Mouse (Mus musculus) neural tube, embryonic 12.5 days (tissue): ENCODE results near the gene Hp1bp3. TPM values are rescaled to one million over a fixed set of nuclear protein-coding genes. Genes with fewer than 3 reads are reported as not detected.

Source experiments
- ATAC-seq: fragments of 200-750 bp; cut with Nextera tagmentation; 2 replicates; pipeline ENCODE4 v1.8.0; 2017; ENCODE audit warnings: low read depth, mild to moderate bottlenecking, moderate TSS enrichment, moderate library complexity; ENCODE audit not compliant: low FRiP score
- H3K27ac ChIP-seq: fragments of 300-500 bp; sonication (generic); 2 replicates; pipeline ENCODE4 v1.5.1; 2016
- H3K27me3 ChIP-seq: fragments of 300-500 bp; sonication (generic); replicated peaks from 2 replicates; pipeline ENCODE4 v1.6.1; 2016; ENCODE audit warnings: mild to moderate bottlenecking
- H3K36me3 ChIP-seq: fragments of 300-500 bp; sonication (generic); 2 replicates; pipeline ENCODE4 v1.6.1; 2016; ENCODE audit warnings: mild to moderate bottlenecking
- H3K4me1 ChIP-seq: fragments of 300-500 bp; sonication (generic); 2 replicates; pipeline ENCODE4 v1.6.1; 2016
- H3K4me2 ChIP-seq: fragments of 300-500 bp; sonication (generic); replicated peaks from 2 replicates; pipeline ENCODE4 v1.6.1; 2016; ENCODE audit warnings: mild to moderate bottlenecking
- H3K4me3 ChIP-seq: fragments of 300-500 bp; sonication (generic); 2 replicates; pipeline ENCODE4 v1.5.1; 2016
- H3K9ac ChIP-seq: fragments of 300-500 bp; sonication (generic); 2 replicates; pipeline ENCODE4 v1.6.1; 2016; ENCODE audit warnings: mild to moderate bottlenecking
- H3K9me3 ChIP-seq: fragments of 300-500 bp; sonication (generic); 2 replicates; pipeline ENCODE4 v1.6.1; 2016; ENCODE audit warnings: mild to moderate bottlenecking
- WGBS: fragments of 180-500 bp; shearing (Covaris S2); methylation state at CpG from one replicate; pipeline ENCODE4 v1.1.7; 2016; 5-methylcytosine and 5-hydroxymethylcytosine counted together
- polyA plus RNA-seq: library from polyadenylated mRNA; unstranded; fragments of >200 nt; fragmentation: Nextera tagmentation; extraction: Ambion mirVana; gene quantifications from 2 replicates; pipeline ENCODE4 v1.2.1, GENCODE M21; 2016

Gene Hp1bp3
- polyA plus RNA-seq, 1 experiment from 2014 or later, result 193 TPM

DNA sequence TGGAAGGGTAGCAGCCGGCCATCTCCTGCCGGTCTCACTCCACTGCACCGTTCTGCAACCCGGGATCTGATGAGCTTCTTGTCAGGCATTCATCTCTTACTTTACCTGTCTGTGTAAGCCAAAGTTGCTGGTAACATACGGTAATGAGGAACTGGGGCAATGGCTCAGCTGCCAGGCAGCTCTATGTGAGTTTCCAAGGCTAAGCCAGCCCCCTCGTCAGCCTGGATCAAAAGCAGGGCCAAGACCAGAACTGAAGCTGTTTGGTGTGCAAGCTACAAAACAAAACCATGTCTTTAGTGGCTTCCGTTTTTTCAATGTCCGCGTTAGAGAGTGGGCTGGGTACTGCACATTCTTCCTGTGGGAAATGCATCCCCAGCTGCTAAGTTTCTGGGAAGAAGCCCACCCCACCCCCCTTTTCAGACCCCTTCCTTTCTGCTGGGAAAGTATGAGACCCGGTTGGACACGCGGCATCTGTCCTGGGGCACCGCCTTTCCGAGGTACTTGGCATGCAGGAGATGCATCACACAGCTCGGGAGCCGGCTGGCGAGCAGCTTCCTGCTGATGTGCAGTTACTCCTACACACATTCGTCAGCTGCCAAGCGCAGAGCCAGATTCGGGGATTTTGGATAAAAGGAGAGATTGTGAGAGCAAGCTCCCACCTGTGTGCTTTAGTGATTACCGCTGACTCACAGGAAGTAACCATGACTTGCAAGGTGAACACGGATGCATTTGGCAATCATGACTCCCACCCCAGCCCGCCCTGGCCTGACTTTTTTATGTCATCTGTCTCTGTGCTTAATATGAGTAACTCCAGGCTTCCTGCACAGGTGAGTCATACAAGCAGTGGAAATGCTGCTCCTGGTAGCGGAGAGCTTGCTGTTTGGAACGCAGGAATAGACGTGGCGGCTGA, 30.9 kb downstream of the Hp1bp3 start:
- H3K27ac ChIP-seq, result no peak overlapping the region
- no peak overlapping the region for H3K4me2 ChIP-seq
- peaks cover 21% of the 10 kb centered on the region for H3K27me3 ChIP-seq
- H3K9me3 ChIP-seq, result no peaks in the 10 kb centered on the region
- H3K4me3 ChIP-seq, result no peak overlapping the region
- peaks cover 52% of the 10 kb centered on the region for H3K36me3 ChIP-seq
- ATAC-seq, result no peak
- H3K9ac ChIP-seq, result no peak overlapping the region
- whole genome bisulfite sequencing, result 62% methylated on average over 27 of the region's 27 CpGs
- H3K4me1 ChIP-seq, result peaks cover 27% of the 10 kb centered on the region

GRCm38 (mm10) chr4:138250088-138250960, 34.2 kb downstream of the Hp1bp3 start, which contains the start of the genes Sh2d5 and Kif17:
Gene Sh2d5, plus strand, starts transcription at chr4:138250403.
Gene Kif17, plus strand, starts transcription at chr4:138250435.
- peaks cover 19% of the 10 kb centered on the region for H3K36me3 ChIP-seq
- peak within 1 kb of the TSS; percentile 95 for H3K4me2 ChIP-seq
- ATAC-seq, result peak; percentile 90
- no peak within 1 kb of the TSS for H3K27ac ChIP-seq
- H3K4me3 ChIP-seq, result peak within 1 kb of the TSS; percentile 51
- H3K27me3 ChIP-seq, result peaks cover 45% of the 10 kb centered on the region
- no peaks in the 10 kb centered on the region for H3K9me3 ChIP-seq
- peak within 1 kb of the TSS; percentile 68 for H3K9ac ChIP-seq
- under 1% methylated on average over 61 of the region's 74 CpGs for WGBS
- peaks cover 36% of the 10 kb centered on the region for H3K4me1 ChIP-seq

GRCm38 (mm10) chr4:138251819-138252218, 35.7 kb downstream of the Hp1bp3 start:
- Histone ChIP-seq H3K4me2 (peak overlapping the region; percentile 95), H3K4me3 (peak overlapping the region; percentile 15), H3K9ac (peak overlapping the region; percentile 35; the same call in 1 of the 2 replicates), H3K36me3 (peaks cover 7% of the 10 kb centered on the region; the same call in 1 of the 2 replicates), H3K4me1 (peaks cover 36% of the 10 kb centered on the region), H3K9me3 (no peaks in the 10 kb centered on the region), H3K27me3 (peaks cover 46% of the 10 kb centered on the region), H3K27ac (no peak overlapping the region)
- under 1% methylated on average over 14 of the region's 14 CpGs for WGBS
- ATAC-seq, result no peak

DNA sequence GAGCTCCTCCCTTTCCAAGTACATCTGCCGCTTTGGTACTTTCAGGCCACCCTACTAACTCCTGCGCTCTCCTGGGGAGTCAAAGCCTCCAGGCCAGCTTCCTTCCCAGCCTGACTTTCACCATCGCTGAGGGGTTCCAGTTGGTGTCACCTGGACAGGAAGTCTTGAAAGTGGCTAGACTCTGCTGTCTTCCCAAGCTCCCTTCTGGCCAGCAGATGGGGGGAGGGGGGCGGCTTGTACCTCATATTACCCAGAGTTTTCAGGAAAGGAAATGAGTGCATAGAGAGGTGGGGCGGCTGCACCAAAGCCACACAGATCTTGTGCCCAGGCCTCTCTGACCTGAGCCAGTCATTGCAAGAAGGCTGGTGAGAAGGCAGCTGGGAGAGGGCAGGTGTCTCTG, 36.1 kb downstream of the Hp1bp3 start:
- no peak overlapping the region for H3K27ac ChIP-seq
- ATAC-seq, result no peak
- H3K36me3 ChIP-seq, result peaks cover 3% of the 10 kb centered on the region; the same call in 1 of the 2 replicates
- peak overlapping the region; percentile 15; the same call in 1 of the 2 replicates for H3K4me3 ChIP-seq
- H3K9me3 ChIP-seq, result no peaks in the 10 kb centered on the region
- H3K4me2 ChIP-seq, result peak overlapping the region; percentile 95
- H3K9ac ChIP-seq, result peak overlapping the region; percentile 35; the same call in 1 of the 2 replicates
- peaks cover 46% of the 10 kb centered on the region for H3K27me3 ChIP-seq
- WGBS, result 16% methylated on average over 5 of the region's 5 CpGs
- H3K4me1 ChIP-seq, result peaks cover 36% of the 10 kb centered on the region

- H3K9me3 ChIP-seq, result no peaks in the 10 kb centered on the region
- H3K27ac ChIP-seq, result no peak overlapping the region
- 83% methylated on average over 22 of the region's 22 CpGs for WGBS
- no peaks in the 10 kb centered on the region; the same call in 1 of the 2 replicates for H3K36me3 ChIP-seq
- no peak overlapping the region for H3K9ac ChIP-seq
- ATAC-seq, result no peak
- no peak overlapping the region for H3K4me2 ChIP-seq
- peaks cover 7% of the 10 kb centered on the region for H3K4me1 ChIP-seq
- H3K27me3 ChIP-seq, result peaks cover 30% of the 10 kb centered on the region
- H3K4me3 ChIP-seq, result no peak overlapping the region
Measured at GRCm38 (mm10) chr4:138257116-138257687, 41.1 kb downstream of the Hp1bp3 start.

GRCm38 (mm10) chr4:138258663-138259062, 42.6 kb downstream of the Hp1bp3 start:
- peaks cover 26% of the 10 kb centered on the region for H3K27me3 ChIP-seq
- H3K9me3 ChIP-seq, result no peaks in the 10 kb centered on the region
- no peak overlapping the region for H3K4me2 ChIP-seq
- no peak overlapping the region for H3K4me3 ChIP-seq
- H3K27ac ChIP-seq, result no peak overlapping the region
- ATAC-seq, result no peak
- 80% methylated on average over 7 of the region's 7 CpGs for WGBS
- H3K36me3 ChIP-seq, result no peaks in the 10 kb centered on the region; the same call in 1 of the 2 replicates
- H3K9ac ChIP-seq, result no peak overlapping the region
- H3K4me1 ChIP-seq, result peaks cover 5% of the 10 kb centered on the region

- ATAC-seq, result no peak
- H3K36me3 ChIP-seq, result no peaks in the 10 kb centered on the region; the same call in 1 of the 2 replicates
- H3K27me3 ChIP-seq, result peaks cover 26% of the 10 kb centered on the region
- H3K4me3 ChIP-seq, result no peak overlapping the region
- no peaks in the 10 kb centered on the region for H3K9me3 ChIP-seq
- no peak overlapping the region for H3K27ac ChIP-seq
- H3K4me1 ChIP-seq, result peaks cover 5% of the 10 kb centered on the region
- no peak overlapping the region for H3K9ac ChIP-seq
- WGBS, result 81% methylated on average over 5 of the region's 5 CpGs
- no peak overlapping the region for H3K4me2 ChIP-seq
Measured at GRCm38 (mm10) chr4:138259482-138259881, 43.4 kb downstream of the Hp1bp3 start.

GRCm38 (mm10) chr4:138261843-138262681, 46.0 kb downstream of the Hp1bp3 start:
- no peaks in the 10 kb centered on the region for H3K36me3 ChIP-seq
- peak overlapping the region; percentile 45; the same call in 1 of the 2 replicates for H3K9ac ChIP-seq
- no peak overlapping the region for H3K27ac ChIP-seq
- H3K4me2 ChIP-seq, result peak overlapping the region; percentile 75
- peaks cover 5% of the 10 kb centered on the region for H3K4me1 ChIP-seq
- WGBS, result under 1% methylated on average over 74 of the region's 78 CpGs
- no peaks in the 10 kb centered on the region for H3K9me3 ChIP-seq
- peaks cover 18% of the 10 kb centered on the region for H3K27me3 ChIP-seq
- ATAC-seq, result peak; percentile 90
- H3K4me3 ChIP-seq, result peak overlapping the region; percentile 70

DNA sequence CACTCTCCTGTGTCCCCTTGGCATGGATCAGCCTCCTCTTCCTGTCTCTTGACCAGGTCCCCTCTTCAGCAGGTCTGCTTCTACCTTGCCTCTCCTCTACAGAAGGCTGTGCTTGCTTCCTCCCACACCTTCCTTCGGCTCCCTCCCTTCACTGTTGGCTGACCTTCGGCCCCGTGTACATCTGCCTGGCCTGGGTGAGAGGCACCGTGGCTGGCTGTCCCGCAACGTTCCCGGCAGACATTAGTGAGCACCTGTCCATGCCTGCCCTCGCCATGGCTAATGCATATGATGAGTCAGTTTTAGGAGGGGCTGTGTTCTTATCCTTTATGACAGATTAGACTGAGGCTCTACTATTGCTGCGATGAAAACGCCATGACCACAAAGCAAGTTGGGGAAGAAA, 51.8 kb downstream of the Hp1bp3 start:
- no peaks in the 10 kb centered on the region for H3K36me3 ChIP-seq
- ATAC-seq, result no peak
- no peak overlapping the region for H3K4me3 ChIP-seq
- no peaks in the 10 kb centered on the region for H3K9me3 ChIP-seq
- no peak overlapping the region for H3K4me2 ChIP-seq
- peaks cover 1% of the 10 kb centered on the region; the same call in 1 of the 2 replicates for H3K4me1 ChIP-seq
- H3K27me3 ChIP-seq, result peaks cover 13% of the 10 kb centered on the region
- H3K9ac ChIP-seq, result no peak overlapping the region
- 91% methylated on average over 10 of the region's 10 CpGs for WGBS
- no peak overlapping the region for H3K27ac ChIP-seq

- Histone ChIP-seq H3K4me3 (no peak overlapping the region), H3K27me3 (no peaks in the 10 kb centered on the region), H3K27ac (no peak overlapping the region), H3K9ac (no peak overlapping the region), H3K4me2 (no peak overlapping the region), H3K9me3 (no peaks in the 10 kb centered on the region), H3K36me3 (no peaks in the 10 kb centered on the region), H3K4me1 (no peaks in the 10 kb centered on the region)
- 72% methylated on average over 14 of the region's 14 CpGs for WGBS
- ATAC-seq, result no peak
Measured at GRCm38 (mm10) chr4:138272011-138272997, 56.2 kb downstream of the Hp1bp3 start.
